Mouse (Mus musculus) lung, postnatal 14 days (tissue): Measurements from ENCODE around the gene Rpl36al.
A peak's percentile ranks its signal among the peaks of the same experiment; 100 is the strongest.

ENCODE experiments used
- DNase-seq: peaks from one replicate; pipeline ENCODE4 v3.0.0; 2021

Gene Rpl36al

GRCm38 (mm10) chr12:69183583-69184308 lies at the start of gene Rpl36al, which contains the start of gene Mgat2:
Gene Rpl36al, minus strand, starts transcription at chr12:69184083.
Gene Mgat2, plus strand, starts transcription at chr12:69184157.
- peak; percentile 100 for DNase-seq

DNA sequence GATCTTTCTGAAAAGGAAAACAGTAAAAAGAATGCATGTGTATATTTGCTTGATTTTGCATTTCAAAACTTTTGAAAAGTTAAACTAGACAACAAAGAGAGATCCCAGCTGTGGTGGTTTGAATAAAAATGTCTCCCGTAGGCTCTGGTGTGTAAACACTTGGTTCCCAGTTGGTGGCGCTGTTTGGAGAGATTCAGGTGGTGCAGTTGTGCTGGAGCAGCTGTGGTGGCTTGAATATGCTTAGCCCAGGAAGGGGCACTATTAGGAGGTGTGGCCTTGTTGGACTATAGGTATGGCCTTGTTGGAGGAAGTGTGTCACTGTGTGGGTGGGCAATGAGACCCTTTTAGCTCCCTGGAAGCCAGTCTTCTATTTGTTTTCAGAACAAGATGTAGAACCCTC lies 45.4 kb upstream of the Rpl36al start:
- DNase-seq, result peak; percentile 34

DNA sequence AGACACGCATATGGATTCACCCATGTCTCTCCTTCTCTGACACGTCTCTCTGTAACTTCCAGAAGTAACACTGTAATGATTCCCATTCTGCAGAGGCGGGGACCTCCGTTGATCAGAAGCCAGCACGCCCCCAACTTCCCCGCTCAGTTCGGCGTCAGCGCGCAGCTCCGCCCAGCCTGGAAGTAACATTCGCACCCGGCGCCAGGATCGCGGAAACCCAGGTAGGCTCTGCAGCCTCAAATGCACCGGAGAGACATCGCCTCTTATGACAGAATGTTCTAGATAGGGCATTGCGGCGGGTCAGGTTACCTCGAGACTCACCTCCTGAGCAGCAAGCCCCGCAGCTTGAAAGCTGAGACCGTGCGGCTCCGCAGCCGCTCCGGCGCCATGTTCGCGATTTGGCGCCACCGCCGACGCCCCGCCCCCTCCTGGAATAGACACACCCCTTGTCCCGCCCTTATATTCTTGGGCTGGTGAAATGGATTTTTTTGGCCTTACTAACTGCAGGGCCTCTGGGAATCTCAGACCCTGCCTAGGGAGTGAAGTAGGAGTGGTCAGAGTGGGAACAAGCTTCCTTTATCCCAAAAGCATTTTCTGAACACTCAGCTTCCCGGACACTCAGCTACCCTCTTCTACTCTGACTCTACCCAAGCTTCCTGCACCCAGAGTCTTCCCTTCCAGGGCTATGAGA lies 44.0 kb upstream of the Rpl36al start, which contains the start of gene Pole2:
Gene Pole2, minus strand, starts transcription at position 420 of the 691 bp plus-strand sequence.
- peak; percentile 90 for DNase-seq

DNA sequence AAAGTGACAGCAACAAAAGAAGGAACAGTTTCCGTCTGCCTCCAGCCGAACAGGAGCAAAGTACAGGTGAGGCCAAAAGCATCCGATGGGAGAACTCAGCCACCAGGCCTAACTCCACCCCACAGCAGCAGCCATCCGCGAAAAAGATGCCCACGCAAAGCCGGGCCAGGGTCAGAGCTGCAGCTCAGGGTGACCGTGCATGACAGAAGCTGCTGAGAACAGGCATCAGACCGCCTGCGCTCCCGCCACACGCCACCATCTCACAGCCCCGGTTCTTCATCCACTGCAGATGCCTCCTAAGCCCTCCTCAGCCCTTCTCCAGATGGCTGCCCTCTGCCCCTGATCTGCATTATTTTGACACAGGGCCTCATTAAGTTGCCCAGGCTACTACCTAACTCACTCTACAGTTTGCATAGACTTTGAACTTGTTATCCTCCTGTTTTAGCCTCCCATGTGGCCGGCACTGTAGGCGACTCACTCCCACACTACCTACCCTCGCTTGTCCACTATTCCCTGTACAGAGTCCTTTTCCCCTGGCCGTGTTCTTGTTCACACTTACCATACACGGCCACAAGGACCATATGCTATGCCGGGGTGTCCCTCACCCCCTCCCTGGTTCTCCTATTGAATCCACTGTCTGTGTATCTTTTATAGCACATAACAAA lies 36.9 kb upstream of the Rpl36al start:
- DNase-seq, result no peak

DNA sequence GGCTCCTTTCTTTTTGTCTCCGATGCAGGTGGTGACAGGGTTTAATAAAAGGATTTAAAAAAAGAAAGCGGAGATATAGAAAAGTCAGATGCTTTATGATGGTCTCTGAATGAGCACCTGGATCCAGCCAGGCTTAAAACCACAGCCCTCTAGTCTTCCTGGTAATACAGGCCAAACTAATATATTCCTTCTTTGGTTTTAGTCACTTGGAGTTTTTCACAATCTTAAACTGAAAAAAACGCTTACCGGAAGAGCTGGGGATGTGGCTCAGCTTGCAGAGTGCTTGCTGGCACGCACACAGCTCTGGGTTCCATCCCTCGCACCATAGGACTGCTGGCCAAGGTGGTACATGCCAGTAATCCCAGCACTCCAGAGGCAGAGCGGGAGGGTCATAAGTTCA lies 32.7 kb upstream of the Rpl36al start:
- DNase-seq, result no peak

DNA sequence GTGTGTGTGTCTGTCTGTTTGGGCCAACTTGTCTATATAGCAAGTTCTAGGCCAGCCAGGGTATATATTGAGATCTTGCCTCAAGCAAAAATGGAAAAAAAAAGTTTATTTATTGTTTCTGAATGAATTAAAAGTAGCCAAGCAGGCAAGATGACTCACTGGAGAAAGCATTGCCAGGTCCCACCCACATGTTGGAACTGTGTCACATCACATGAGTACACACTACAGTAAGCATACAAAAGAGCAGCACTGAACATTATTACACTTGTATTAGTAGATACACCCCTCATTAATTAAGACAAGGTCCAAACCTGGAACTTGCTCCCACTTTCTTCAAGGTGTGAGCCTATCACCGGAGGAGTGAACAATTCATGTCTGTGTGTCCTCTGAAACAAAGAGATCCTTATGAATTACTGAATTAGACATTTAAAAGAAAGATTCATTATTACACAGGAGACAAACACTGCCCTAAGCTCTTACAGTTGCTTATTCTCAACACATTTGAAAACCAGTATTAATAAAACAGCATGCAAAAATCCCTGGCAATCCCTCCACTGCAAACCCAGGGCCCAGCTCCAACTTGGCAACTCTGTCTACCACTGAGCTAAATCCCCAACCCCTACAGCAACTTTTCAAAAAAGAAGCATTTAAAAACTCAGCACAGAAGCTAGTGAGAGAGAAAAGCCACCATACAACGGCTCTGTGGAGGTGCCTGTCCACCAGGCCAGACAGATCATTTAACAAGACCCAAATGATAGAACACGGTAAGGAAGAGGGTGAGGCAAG lies 31.3 kb upstream of the Rpl36al start:
- DNase-seq, result peak; percentile 54

DNA sequence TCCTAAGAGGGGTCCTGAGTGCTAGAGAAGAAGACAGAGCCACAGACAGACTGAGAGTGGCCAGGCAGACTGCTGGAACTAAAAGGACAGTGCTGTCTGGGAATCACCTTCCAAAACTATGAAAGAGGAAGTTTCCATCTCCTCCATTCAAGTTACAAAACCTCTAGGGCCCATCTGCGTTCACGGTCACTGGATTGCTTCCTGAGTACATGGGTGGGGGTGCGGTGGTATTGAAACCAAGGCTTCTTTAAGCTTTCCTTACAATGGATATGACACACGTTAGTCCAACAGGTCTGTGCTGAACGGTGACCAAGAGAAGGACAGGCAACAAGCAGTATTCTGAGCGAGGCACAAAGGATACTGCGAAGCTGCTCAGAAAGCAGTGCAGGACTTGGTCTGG lies 30.5 kb upstream of the Rpl36al start:
- no peak for DNase-seq

GRCm38 (mm10) chr12:69213186-69213777 lies 29.4 kb upstream of the Rpl36al start:
- DNase-seq, result no peak

DNA sequence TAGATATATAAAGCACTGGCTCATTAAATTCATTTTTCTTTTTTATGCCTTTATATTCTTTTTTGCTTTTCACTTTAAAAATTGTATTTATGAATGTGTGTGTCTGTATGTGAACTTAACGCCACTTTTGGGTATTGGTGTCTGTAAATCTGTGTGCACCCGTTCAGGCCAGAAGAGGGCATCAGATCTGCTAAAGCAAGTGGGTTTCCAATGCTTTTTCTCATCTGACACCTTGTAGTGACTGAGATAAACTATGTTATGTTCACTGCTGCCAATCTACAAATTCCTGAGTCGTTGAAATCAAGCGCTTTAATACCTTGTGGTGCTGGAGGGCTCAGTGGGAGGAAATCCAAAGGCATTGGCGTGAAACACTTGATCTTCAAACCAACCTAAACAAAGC lies 27.2 kb upstream of the Rpl36al start:
- peak; percentile 27 for DNase-seq

- DNase-seq, result no peak
Observed at GRCm38 (mm10) chr12:69210056-69210979, 26.4 kb upstream of the Rpl36al start.

DNA sequence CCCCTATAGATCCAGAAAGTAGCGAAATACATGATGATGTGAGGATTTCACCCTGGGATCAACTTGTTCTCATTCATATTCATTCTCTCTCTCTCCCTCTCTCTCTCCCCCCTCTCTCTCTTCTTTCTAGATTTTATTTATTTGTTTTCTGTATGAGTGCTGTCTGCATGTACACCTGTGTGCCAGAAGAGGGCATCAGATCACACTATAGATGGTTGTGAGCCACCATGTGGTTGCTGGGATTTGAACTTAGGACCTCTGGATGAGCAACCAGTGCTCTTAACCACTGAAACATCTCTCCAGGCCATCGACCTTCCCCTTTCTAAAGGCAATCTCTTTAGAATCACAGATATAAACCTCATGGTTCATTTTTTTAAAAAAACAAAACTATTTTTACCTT lies 24.6 kb upstream of the Rpl36al start:
- DNase-seq, result no peak

DNA sequence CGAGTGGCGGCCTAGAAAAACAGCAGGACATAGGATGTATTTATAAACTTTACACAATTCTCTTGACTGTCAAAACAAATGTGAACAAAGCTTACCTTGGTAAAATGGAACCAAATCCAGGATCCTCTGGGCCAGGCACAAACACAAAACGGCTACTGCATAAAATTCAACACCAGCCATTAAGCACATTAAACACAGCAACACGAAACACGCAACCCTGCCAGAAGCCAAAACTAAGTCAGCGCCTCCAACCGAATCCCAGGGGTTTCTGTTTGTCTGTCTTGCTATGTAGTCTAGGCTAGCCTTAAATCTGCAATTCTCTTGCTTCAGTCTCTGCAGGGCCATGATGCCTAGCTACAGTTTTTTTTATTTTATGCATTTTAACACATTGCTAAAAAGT lies 24.0 kb upstream of the Rpl36al start:
- no peak for DNase-seq

DNA sequence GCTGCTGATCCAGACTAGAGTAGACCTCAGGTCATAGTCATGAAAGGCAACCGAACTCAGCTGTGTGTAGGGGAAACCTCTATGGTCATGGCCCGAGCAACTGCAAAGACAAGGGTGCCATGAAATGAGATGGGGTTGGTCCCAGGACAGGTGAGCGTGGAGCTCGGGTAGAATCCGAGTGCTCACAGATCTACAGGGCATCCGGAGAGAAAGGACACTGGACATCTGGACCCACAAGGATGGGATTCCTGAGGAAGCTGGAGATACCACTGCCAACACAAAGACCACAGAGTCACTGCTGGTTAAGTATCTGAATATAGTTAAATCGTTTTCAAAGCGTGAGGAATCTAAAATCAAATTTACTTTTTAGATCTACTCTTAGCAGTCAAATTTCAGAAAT lies 23.5 kb upstream of the Rpl36al start:
- DNase-seq, result no peak

DNA sequence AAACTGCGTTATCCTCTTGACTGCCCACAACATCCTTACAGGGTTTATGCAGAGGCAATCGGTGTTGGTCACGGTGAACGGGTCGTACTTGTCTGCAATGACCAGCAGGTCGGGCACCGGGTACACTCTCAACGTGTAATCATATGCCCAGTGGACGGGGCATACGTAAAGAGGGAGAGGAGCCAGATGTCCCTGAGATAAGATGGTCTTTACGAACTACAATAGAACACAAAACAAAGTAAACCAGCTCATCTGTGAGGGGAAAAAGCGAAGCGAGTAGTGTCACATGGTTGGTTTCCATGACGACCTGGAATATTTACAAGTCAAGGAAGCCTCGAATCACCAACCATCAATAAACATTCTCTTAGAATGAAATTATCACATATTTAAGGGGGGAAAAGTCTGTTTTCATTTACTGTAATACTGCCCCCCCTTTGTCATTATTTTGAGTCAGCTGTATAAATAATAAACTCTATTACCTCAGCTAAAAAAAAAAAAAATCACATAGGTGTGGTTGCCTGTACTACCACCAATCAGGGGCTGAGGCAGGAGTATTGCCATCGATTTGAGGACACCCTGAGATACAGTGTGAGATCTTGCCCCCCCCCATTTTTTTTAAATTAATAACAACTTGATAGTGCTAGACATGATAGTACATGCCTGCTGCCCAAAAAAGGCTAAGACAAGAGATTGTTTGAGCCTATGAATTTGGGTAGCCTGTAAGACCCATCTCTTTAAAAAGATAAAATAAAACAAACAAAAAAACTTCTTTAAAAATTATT lies 20.4 kb upstream of the Rpl36al start, which contains the start of gene Gm49384:
Gene Gm49384, minus strand, starts transcription at position 216 of the 782 bp plus-strand sequence.
- no peak for DNase-seq

GRCm38 (mm10) chr12:69198985-69199384 lies 15.1 kb upstream of the Rpl36al start:
- DNase-seq, result no peak

DNA sequence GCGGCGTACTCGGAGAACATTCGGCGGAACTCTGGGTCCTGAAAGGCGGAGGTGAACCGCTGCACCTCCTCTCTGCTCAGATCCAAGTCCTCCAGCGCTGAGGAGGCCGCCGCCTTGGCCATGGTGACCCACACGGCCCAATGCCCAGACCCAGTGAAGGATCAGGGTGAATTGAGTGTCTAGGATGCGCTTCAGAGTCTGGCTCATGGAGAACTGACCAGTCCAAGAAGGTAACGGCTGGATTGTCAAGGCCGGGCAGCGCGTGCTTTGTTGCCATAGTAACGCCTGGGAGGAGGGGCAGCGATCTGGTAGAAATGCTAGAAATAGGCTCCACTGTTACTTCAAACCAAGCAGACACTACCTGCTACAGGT lies 14.3 kb upstream of the Rpl36al start, which contains the start of gene Dnaaf2:
Gene Dnaaf2, minus strand, starts transcription at position 266 of the 372 bp plus-strand sequence.
- peak; percentile 71 for DNase-seq

DNA sequence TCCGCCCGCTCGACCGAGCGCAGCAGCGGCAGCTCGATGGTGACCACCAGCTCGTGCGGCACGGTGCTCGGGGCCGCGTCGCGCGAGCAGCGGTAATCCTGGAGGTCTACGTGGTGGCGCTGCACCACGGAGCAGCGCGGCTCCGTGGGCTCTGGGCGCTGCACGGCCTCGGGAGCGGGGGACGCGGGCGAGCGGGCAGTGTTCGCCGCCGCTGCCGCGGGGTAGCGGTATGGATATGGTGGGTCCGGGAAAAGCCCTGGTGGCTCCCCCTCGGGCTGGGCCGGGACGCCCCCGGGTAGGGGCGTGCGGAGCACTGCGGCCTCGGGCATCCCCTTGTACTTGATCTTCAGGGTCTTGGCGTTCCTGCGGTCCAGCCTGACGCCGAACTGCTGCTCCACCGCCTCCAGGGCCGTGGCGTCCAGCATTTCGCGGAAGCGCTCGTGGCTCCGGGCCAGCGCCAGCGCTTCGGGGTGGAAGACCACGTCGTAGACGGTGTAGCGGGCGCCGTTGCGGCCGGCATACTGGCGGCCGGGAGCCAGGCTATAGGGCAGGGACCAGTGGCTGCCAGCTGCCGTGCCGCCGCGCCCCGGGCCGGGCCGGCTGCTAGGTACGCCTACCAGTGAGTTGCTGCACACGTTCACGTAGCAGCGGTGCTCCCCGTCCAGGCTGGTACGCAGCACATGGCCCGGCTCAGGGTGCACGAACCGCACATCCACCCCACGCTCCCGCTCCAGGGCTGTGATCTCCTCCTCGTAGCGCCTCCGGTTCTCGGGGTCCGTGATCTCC lies 13.7 kb upstream of the Rpl36al start:
- peak; percentile 60 for DNase-seq

DNA sequence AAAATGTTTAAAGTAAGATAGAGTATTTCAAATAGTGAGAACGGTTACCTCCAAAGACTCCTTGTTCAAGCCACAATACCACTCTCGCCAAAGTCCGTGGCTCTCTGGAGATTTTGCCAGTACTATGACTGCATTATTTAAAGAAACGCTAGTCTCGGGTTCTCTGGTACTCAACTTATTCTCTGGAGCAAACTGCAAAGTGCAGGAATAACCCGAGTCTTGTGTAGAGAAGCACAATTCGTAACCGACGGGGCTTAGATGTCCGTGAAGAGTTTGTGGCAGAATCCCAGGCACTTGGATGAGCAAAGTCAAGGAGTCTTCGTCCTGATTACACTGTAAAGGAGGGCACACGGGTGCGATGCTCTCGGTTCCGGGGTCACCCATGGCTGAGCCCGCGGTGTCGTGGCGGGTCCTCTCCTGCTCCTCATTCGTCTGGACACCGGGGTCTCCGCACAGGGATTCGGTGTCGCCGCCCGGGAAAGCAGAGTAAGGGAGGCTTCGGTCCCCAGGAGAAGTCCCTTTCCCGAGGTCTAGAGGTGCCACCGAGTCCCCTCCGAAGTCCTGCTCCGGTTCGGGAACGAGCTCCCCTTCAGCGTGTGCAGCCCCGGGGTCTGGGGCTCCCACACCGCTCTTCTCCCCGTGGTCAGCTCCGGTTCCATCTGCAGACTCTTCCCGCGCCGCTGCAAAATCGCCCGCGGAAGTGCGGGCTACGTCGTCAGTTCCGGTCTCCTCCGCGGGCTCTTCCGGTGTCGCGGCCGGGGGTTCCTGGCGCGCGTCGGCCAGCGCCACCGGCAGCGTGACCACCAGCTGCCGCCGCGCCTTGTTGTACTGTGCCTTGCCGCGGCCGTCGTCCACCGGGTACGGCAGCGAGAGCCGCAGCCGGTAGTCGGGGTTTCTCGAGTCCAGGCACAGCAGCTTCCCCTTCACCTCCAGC lies 12.8 kb upstream of the Rpl36al start, which contains the start of gene Gm49383:
Gene Gm49383, minus strand, starts transcription at position 661 of the 934 bp plus-strand sequence.
- DNase-seq, result peak; percentile 71
